Mouse (Mus musculus) brain, embryonic 14.5 days (tissue): ENCODE data around the gene Ikzf2.

Experiments used
- CTCF ChIP-seq: fragments of 200-500 bp; IDR thresholded peaks from 2 replicates; pipeline ENCODE4 v1.5.1; 2012; ENCODE audit warnings: inconsistent platforms, mild to moderate bottlenecking, moderate library complexity, borderline replicate concordance; ENCODE audit not compliant: insufficient read depth, insufficient read length; ENCODE audit errors: extremely low read depth
- POLR2A ChIP-seq: fragments of 200-500 bp; IDR thresholded peaks from 2 replicates; pipeline ENCODE4 v1.6.1; 2012; ENCODE audit warnings: mild to moderate bottlenecking, inconsistent platforms, borderline replicate concordance; ENCODE audit not compliant: poor library complexity, insufficient read depth, insufficient read length, severe bottlenecking; ENCODE audit errors: extremely low read depth

DNA sequence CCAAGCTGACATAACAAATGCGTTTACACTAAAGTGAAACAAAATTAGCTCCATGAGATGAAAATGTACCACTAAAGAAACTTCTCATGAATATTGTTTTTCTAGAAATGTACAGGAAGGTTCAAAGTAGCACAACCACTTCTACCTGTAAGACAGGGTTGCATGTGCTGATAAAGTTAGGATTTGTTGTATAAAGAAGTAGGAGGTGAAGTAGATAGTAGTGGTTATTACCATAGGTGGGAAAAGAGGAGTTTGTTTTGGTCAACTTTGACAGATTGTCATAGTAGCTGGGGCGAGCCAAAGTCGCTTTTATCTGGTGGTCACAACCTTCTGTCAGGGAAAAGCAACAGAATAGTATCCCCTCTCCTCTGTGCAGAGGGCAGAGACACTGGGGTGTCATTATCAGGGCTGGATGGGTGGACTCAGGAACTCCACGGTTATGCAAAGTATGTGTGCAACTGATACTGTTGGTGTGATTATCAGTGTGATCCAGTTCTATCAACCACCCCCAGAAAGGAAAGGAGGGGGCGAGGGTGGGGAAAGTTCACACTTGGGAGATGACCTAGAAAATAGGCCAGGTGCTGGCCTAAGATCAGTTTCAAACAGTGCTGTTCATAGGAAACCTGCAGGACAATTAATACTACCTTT lies 127.5 kb downstream of the Ikzf2 start:
- no peak for TF ChIP-seq CTCF
- no peak for TF ChIP-seq POLR2A
